Mouse (Mus musculus) C2C12 (cell line): ENCODE data around the gene Prkra.

ENCODE experiments used
- CTCF ChIP-seq: IDR thresholded peaks from one replicate; pipeline ENCODE4 v1.5.1; 2011; ENCODE audit not compliant: control insufficient read depth, insufficient read depth, insufficient read length
- MAX ChIP-seq: IDR thresholded peaks from one replicate; pipeline ENCODE4 v1.6.1; 2011; ENCODE audit warnings: mild to moderate bottlenecking, control low read depth
- MYOD1 ChIP-seq: IDR thresholded peaks from one replicate; pipeline ENCODE4 v1.6.1; 2011; ENCODE audit warnings: low read depth; ENCODE audit not compliant: control insufficient read depth, insufficient read length
- USF1 ChIP-seq: IDR thresholded peaks from one replicate; pipeline ENCODE4 v1.6.1; 2011; ENCODE audit warnings: low read depth, mild to moderate bottlenecking, control low read depth, moderate library complexity

DNA sequence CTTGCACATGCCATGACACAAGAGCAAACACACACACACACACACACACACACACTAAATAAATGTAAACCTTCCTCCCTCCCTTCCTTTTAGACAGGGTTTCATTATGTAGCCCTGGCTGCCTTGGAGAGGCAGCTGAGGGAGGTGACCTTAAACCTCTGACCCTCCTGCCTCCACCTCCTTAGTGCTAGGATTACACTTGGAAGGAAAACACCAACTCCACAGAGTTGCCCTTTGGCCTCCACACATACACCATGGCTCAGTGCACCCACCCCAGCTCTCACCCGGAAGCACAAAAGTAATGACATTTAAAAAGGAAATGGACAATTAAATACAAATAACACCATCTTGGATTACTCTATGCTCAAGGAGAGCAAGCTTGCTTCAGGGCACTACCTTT lies 26.1 kb downstream of the Prkra start:
- no peak for TF ChIP-seq CTCF
- no peak for TF ChIP-seq MYOD1
- no peak for TF ChIP-seq MAX
- no peak for TF ChIP-seq USF1
